In genomic region chr12:58960844-58961243, GRCm38 (mm10) we compare ENCODE assay signal across 25 mouse cellular contexts.
"Had no signal": no experiment of that assay in that cellular context is flagged by ENCODE, and none has a peak within 500 bp of the region (broad histone marks: within the 10 kb centered on the region; RNA-seq: fewer than 3 reads in every experiment).

No protein-coding gene starts in this region.

- H3K9me3 ChIP-seq: hindbrain, embryonic 10.5 days; hindbrain, embryonic 12.5 days; intestine, embryonic 15.5 days; limb, embryonic 13.5 days; limb, embryonic 15.5 days; liver, embryonic 12.5 days had no signal

- DNase-seq: gastrocnemius, adult 2 months; gastrocnemius, postnatal 10 days; gastrocnemius, postnatal 25 days; heart, adult 18-20 months; heart, postnatal 10 days; heart, postnatal 4 days; kidney, adult 18-20 months; kidney, adult 8-10 months; kidney, postnatal 10 days; kidney, postnatal 25 days; kidney, postnatal 4 days had no signal

- H3K27me3 ChIP-seq: hindbrain, embryonic 12.5 days; intestine, embryonic 15.5 days; limb, embryonic 13.5 days; limb, embryonic 15.5 days; liver, embryonic 12.5 days had no signal

- H3K4me2 ChIP-seq: heart, embryonic 11.5 days; hindbrain, embryonic 12.5 days; hindbrain, embryonic 14.5 days; intestine, embryonic 15.5 days; limb, embryonic 13.5 days; limb, embryonic 15.5 days; liver, embryonic 12.5 days had no signal

- H3K27ac ChIP-seq: gastrocnemius, adult 2 months; hindbrain, embryonic 10.5 days; hindbrain, embryonic 12.5 days; hindbrain, embryonic 14.5 days; intestine, embryonic 15.5 days; layer of hippocampus, adult 2 months; left cerebral cortex, adult 2 months; limb, embryonic 13.5 days; limb, embryonic 15.5 days; liver, embryonic 12.5 days; liver, embryonic 14.5 days had no signal

- H3K9ac ChIP-seq: hindbrain, embryonic 12.5 days; hindbrain, embryonic 14.5 days; intestine, embryonic 15.5 days; limb, embryonic 13.5 days; limb, embryonic 15.5 days; liver, embryonic 12.5 days; liver, embryonic 14.5 days had no signal

- H3K4me1 ChIP-seq: hindbrain, embryonic 10.5 days; hindbrain, embryonic 12.5 days; intestine, embryonic 15.5 days; limb, embryonic 13.5 days; limb, embryonic 15.5 days had no signal

- H3K4me3 ChIP-seq: gastrocnemius, adult 2 months; hindbrain, embryonic 10.5 days; hindbrain, embryonic 12.5 days; intestine, embryonic 15.5 days; layer of hippocampus, adult 2 months; left cerebral cortex, adult 2 months; limb, embryonic 13.5 days; limb, embryonic 15.5 days; liver, embryonic 12.5 days had no signal

- ATAC-seq: hindbrain, embryonic 16.5 days; inflammation-experienced regulatory T-cells, adult 6 months; intestine, embryonic 15.5 days; intestine, postnatal 0 days; liver, embryonic 12.5 days had no signal
